Mouse (Mus musculus) liver, embryonic 13.5 days (tissue): ENCODE results near the gene Gm45521. TPM values are rescaled to one million over a fixed set of nuclear protein-coding genes. Genes with fewer than 3 reads are reported as not detected.
A peak's percentile ranks its signal among the peaks of the same experiment; 100 is the strongest.
"Not testable (repeated sequence)": the region's sequence is repeated elsewhere in the genome, so short reads cannot be mapped to it uniquely, and the experiment has no call there.

Experiments
- ATAC-seq: fragments of 200-750 bp; cut with Nextera tagmentation; 2 replicates; pipeline ENCODE4 v1.8.0; 2017; ENCODE audit warnings: low read depth, mild to moderate bottlenecking, moderate number of reproducible peaks, moderate library complexity
- DNase-seq: peaks from one replicate; pipeline ENCODE4 v3.0.0; 2022
- H3K27ac ChIP-seq: fragments of 300-500 bp; sonication (generic); 2 replicates; pipeline ENCODE4 v1.5.1; 2015; ENCODE audit warnings: moderate library complexity, mild to moderate bottlenecking, inconsistent platforms
- H3K27me3 ChIP-seq: fragments of 300-500 bp; sonication (generic); 2 replicates; pipeline ENCODE4 v1.6.1; 2015; ENCODE audit warnings: mild to moderate bottlenecking, inconsistent platforms
- H3K36me3 ChIP-seq: fragments of 300-500 bp; sonication (generic); 2 replicates; pipeline ENCODE4 v1.6.1; 2015; ENCODE audit warnings: mild to moderate bottlenecking, inconsistent platforms
- H3K4me1 ChIP-seq: fragments of 300-500 bp; sonication (generic); replicated peaks from 2 replicates; pipeline ENCODE4 v1.6.1; 2015; ENCODE audit warnings: inconsistent platforms
- H3K4me2 ChIP-seq: fragments of 300-500 bp; sonication (generic); 2 replicates; pipeline ENCODE4 v1.6.1; 2015; ENCODE audit warnings: inconsistent platforms, mild to moderate bottlenecking, moderate library complexity
- H3K4me3 ChIP-seq: fragments of 300-500 bp; sonication (generic); replicated peaks from 2 replicates; pipeline ENCODE4 v1.5.1; 2015; ENCODE audit warnings: mild to moderate bottlenecking, inconsistent platforms
- H3K9ac ChIP-seq: fragments of 300-500 bp; sonication (generic); 2 replicates; pipeline ENCODE4 v1.6.1; 2015; ENCODE audit warnings: mild to moderate bottlenecking, inconsistent platforms
- H3K9me3 ChIP-seq: fragments of 300-500 bp; sonication (generic); replicated peaks from 2 replicates; pipeline ENCODE4 v1.6.1; 2016; ENCODE audit warnings: inconsistent platforms
- WGBS: fragments of 180-500 bp; shearing (Covaris S2); methylation state at CpG from one replicate; pipeline ENCODE4 v1.1.7; 2015; ENCODE audit not compliant: insufficient replicate concordance; 5-methylcytosine and 5-hydroxymethylcytosine counted together
- polyA plus RNA-seq: library from polyadenylated mRNA; unstranded; fragments of >200 nt; fragmentation: Nextera tagmentation; extraction: Ambion mirVana; gene quantifications from 2 replicates; pipeline ENCODE4 v1.2.1, GENCODE M21; 2015

Gene Gm45521
- polyA plus RNA-seq, 1 experiment from 2014 or later = not detected

DNA sequence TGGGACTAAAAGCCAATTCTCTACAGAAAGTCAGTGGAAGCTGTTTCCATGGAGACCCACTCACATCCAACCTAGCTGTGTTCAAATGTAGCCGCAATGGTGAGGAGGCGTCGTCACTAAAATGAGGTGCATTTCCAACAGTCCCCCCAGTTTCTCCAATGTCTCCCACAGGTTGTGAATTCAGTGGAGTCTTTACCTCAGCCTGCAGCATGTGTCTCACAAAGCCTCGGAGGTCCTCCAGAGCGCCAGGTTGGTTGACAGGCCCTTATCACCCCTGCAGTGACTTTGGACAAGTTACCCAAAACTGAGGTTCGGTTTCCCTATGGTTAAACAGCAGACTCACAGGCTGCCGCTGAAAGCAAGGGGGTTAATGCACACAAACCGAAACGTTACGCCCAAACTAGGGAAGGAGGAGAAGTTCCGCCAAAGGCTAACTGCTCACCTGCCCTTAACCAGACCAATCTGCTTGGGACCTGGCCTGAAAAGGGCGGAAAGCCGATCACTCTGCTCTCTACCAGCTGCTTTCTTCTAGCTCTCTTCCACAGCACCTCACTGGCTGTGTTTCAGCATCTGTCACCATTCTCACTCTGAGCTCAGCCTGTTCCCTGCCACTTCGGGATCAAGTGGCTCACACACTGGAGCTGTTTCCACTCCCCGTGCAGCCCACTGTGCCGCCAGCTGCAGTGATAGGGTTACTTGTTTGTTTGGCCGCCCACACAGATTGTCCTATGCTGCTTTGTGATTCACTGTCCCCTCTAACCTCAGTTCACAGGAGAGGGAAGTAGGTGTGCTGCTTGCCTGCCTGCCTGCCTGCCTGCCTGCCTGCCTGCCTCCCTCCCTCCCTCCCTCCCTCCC, 44.0 kb downstream of the Gm45521 start:
- Histone ChIP-seq H3K27me3 (peaks cover 56% of the 10 kb centered on the region), H3K4me1 (peaks cover 17% of the 10 kb centered on the region; the same call in 1 of the 2 replicates), H3K9me3 (no peaks in the 10 kb centered on the region), H3K4me3 (no peak overlapping the region), H3K36me3 (no peaks in the 10 kb centered on the region), H3K4me2 (peak overlapping the region; percentile 28; the same call in 1 of the 2 replicates), H3K27ac (no peak overlapping the region), H3K9ac (no peak overlapping the region)
- ATAC-seq = 0 out of 2 replicates have a peak, but pooled peaks have one; percentile 10
- WGBS = 28% methylated on average over 17 of the region's 17 CpGs
- no peak for DNase-seq

DNA sequence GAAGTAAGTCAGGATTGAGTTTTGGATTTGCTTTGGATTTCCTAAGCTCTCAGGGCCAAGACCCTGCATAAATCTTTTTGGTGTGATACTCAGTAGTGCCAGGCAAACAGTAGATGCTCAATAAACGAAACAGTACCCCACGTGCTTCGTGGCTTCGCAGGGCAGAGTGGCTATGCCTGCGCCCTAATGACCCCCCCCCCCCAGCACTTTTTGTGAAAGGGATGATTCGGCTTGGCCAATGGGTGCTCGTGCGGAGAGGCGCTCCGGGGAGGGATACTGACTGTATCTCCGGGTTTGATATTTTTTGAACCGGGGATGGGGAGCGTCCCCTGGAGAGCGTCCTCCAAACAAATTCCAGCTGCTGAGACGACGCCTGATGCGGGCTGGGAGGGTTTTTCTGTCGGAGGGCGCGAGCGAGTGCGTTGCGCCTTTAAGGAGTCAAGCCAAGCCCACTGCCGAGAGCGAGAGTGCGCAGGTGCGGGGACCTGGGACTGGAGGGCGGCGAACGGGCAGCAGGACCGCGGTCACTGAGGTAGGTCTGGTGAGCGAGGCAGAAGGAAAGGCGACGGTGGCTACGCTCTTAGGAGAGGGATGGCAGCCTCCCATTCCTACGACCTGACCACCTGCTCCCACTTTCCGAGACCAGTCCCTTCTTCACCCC, 45.5 kb downstream of the Gm45521 start, which contains the start of gene Abhd6:
Abhd6 (plus strand) TSS at position 471 of the 661 bp plus-strand sequence.
- no peaks in the 10 kb centered on the region for H3K36me3 ChIP-seq
- H3K9ac ChIP-seq = peak within 1 kb of the TSS; percentile 52
- H3K4me1 ChIP-seq = peaks cover 17% of the 10 kb centered on the region; the same call in 1 of the 2 replicates
- 2% methylated on average over 38 of the region's 38 CpGs for WGBS
- H3K4me3 ChIP-seq = peak within 1 kb of the TSS; percentile 55
- H3K4me2 ChIP-seq = peak within 1 kb of the TSS; percentile 64
- H3K9me3 ChIP-seq = no peaks in the 10 kb centered on the region
- peak; percentile 33 for DNase-seq
- no peak within 1 kb of the TSS for H3K27ac ChIP-seq
- H3K27me3 ChIP-seq = peaks cover 56% of the 10 kb centered on the region
- ATAC-seq = peak; percentile 41; the same call in 1 of the 2 replicates

DNA sequence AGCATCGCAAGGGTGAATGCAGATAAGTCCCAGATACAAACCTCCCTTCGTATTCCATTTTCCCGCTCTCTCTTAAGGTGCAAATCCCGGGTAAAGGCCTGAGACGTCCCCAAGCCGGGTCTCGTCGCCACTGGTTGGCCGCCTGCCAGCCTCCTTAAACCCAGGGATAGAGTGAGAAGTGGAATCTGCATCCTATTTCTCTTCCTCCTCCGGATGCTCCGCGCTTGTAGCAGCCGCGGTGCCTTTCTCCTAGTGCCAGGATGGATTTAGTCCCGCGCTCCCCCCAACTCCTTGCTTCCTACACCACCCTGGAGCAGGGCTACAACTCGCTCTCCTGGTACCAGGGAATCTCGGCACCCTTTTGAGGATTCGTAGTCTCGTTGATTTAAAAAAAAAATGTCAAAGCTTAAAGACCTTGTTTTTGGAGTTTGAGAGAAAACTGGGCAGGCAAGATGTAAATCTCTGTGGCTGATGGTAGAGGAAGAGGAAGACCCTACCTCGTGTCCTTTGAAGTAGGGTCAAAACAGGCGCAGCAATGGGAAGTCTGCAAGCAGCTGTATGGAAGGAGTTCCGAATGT, 46.1 kb downstream of the Gm45521 start:
- H3K9ac ChIP-seq = peak overlapping the region; percentile 52
- DNase-seq (no peak), ATAC-seq (no peak)
- no peaks in the 10 kb centered on the region for H3K9me3 ChIP-seq
- H3K4me1 ChIP-seq = peaks cover 24% of the 10 kb centered on the region; the same call in 1 of the 2 replicates
- H3K27me3 ChIP-seq = peaks cover 56% of the 10 kb centered on the region
- 2% methylated on average over 23 of the region's 23 CpGs for WGBS
- no peaks in the 10 kb centered on the region for H3K36me3 ChIP-seq
- H3K27ac ChIP-seq = no peak overlapping the region
- H3K4me3 ChIP-seq = peak overlapping the region; percentile 55
- H3K4me2 ChIP-seq = peak overlapping the region; percentile 64

DNA sequence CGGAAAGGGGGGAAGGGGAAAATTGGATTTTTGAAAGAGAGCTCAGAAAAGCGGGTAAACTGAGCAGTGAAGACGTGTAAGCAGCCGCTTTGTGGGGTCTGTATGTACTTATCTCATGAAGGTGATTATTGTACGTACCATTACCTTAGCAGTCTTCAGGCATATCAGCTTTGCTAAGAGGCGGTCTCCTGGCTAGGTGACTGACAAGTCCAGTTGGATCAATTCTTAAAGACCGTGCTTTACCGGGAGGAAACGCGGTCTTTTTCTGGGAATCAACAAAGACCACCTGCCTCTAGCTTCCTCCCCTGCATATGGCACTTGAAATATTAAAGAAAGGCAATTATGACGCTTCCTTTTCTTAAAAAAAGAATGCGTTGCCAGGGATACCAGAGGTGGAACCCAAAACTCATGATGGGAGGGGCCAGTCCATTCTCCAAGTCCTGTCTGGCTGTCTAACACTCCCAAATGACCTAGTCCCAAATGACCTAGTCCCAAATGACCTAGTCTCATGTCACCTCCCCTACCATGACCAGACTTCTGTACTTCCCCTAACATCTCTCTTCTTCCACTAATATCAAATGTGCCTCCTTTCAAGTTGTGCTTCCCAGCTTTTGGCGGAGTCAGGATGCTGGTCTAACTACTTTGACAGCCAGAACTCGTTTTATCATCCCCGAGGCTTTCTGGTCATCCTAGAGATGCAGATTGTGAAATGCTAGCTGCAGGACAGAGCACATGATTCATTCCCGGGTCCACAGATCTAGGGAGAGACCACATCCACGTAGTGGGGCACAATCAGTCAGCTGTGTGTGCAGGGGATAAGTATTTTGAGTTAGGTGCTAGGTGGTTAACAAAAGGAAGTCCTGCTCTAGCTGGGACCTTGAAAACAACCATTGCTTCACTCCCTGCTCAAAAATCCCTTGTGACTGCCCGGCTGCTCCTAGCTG, 46.9 kb downstream of the Gm45521 start:
- Histone ChIP-seq H3K36me3 (no peaks in the 10 kb centered on the region), H3K4me3 (peak overlapping the region; percentile 55), H3K4me1 (peaks cover 24% of the 10 kb centered on the region; the same call in 1 of the 2 replicates), H3K9me3 (no peaks in the 10 kb centered on the region), H3K27me3 (peaks cover 53% of the 10 kb centered on the region), H3K27ac (no peak overlapping the region), H3K4me2 (peak overlapping the region; percentile 64), H3K9ac (0 out of 2 replicates have a peak overlapping the region, but pooled peaks have one; percentile 52)
- ATAC-seq (no peak), DNase-seq (no peak)
- WGBS = 32% methylated on average over 18 of the region's 18 CpGs

GRCm38 (mm10) chr14:8006061-8006460, 49.0 kb downstream of the Gm45521 start:
- Histone ChIP-seq H3K4me1 (peaks cover 24% of the 10 kb centered on the region; the same call in 1 of the 2 replicates), H3K27me3 (peaks cover 35% of the 10 kb centered on the region)
- WGBS = 48% methylated on average over 3 of the region's 3 CpGs
- not testable (repeated sequence) for H3K27ac ChIP-seq, H3K9ac ChIP-seq, H3K4me3 ChIP-seq, H3K36me3 ChIP-seq, DNase-seq, H3K9me3 ChIP-seq, ATAC-seq, H3K4me2 ChIP-seq

DNA sequence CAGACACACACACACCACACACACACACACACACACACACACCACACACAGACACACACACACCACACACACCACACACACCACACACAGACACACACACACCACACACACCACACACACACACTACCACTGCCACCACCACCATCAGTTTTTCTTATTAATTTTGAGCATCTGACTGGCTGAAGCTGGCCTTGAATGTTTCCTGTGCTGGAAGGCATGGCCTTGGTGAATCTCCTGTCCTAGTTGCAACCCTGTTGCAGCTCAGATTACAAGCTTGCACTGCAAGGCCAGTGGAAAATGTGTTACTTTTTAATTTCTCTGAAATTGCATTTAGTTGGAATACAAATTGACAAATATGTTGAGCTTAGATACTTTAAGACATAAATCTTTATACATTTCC, 50.0 kb downstream of the Gm45521 start:
- no peak overlapping the region for H3K27ac ChIP-seq
- peaks cover 26% of the 10 kb centered on the region for H3K27me3 ChIP-seq
- H3K4me3 ChIP-seq = no peak overlapping the region
- DNase-seq (no peak), ATAC-seq (no peak)
- no peaks in the 10 kb centered on the region for H3K9me3 ChIP-seq
- H3K4me2 ChIP-seq = no peak overlapping the region
- peaks cover 24% of the 10 kb centered on the region; the same call in 1 of the 2 replicates for H3K4me1 ChIP-seq
- H3K9ac ChIP-seq = no peak overlapping the region
- H3K36me3 ChIP-seq = no peaks in the 10 kb centered on the region

- no peak overlapping the region for H3K27ac ChIP-seq
- no peak for DNase-seq
- peaks cover 22% of the 10 kb centered on the region for H3K27me3 ChIP-seq
- no peaks in the 10 kb centered on the region for H3K36me3 ChIP-seq
- no peak overlapping the region for H3K4me2 ChIP-seq
- WGBS = 57% methylated on average over 2 of the region's 2 CpGs
- H3K9ac ChIP-seq = no peak overlapping the region
- peaks cover 23% of the 10 kb centered on the region; the same call in 1 of the 2 replicates for H3K4me1 ChIP-seq
- H3K9me3 ChIP-seq = no peaks in the 10 kb centered on the region
- ATAC-seq = no peak
- no peak overlapping the region for H3K4me3 ChIP-seq
Measured at GRCm38 (mm10) chr14:8007486-8007885, 50.4 kb downstream of the Gm45521 start.

GRCm38 (mm10) chr14:8007923-8008322, 50.8 kb downstream of the Gm45521 start:
- no peak overlapping the region for H3K9ac ChIP-seq
- H3K27ac ChIP-seq = no peak overlapping the region
- H3K9me3 ChIP-seq = no peaks in the 10 kb centered on the region
- H3K4me2 ChIP-seq = no peak overlapping the region
- H3K27me3 ChIP-seq = peaks cover 18% of the 10 kb centered on the region
- H3K36me3 ChIP-seq = no peaks in the 10 kb centered on the region
- H3K4me3 ChIP-seq = no peak overlapping the region
- 66% methylated on average over 10 of the region's 10 CpGs for WGBS
- ATAC-seq (no peak), DNase-seq (no peak)
- H3K4me1 ChIP-seq = peaks cover 18% of the 10 kb centered on the region; the same call in 1 of the 2 replicates
